Mouse (Mus musculus): ENCODE data around the gene Qtrt1. TPM values are rescaled to one million over a fixed set of nuclear protein-coding genes. Genes with fewer than 3 reads are reported as not detected.

The Qtrt1 gene
- polyA plus RNA-seq, 1 experiment from 2014 or later: 57.0 TPM

GRCm38 (mm10) chr9:21395692-21396091, 15.9 kb upstream of the Qtrt1 start:
- Histone ChIP-seq H3K9ac (no peak overlapping the region), H3K4me2 (replicated peaks) (no peak overlapping the region), H3K27me3 (replicated peaks) (no peaks in the 10 kb centered on the region), H3K27ac (no peak overlapping the region), H3K9me3 (no peaks in the 10 kb centered on the region), H3K4me1 (replicated peaks) (no peaks in the 10 kb centered on the region), H3K4me3 (replicated peaks) (no peak overlapping the region), H3K36me3 (peaks cover 90% of the 10 kb centered on the region)
- no peak; the same call in 1 of the 2 replicates for ATAC-seq
- 89% methylated on average over 3 of the region's 3 CpGs for WGBS

GRCm38 (mm10) chr9:21397170-21397569, 14.5 kb upstream of the Qtrt1 start:
- Histone ChIP-seq H3K4me2 (replicated peaks) (no peak overlapping the region), H3K36me3 (peaks cover 90% of the 10 kb centered on the region), H3K27me3 (replicated peaks) (no peaks in the 10 kb centered on the region), H3K4me1 (replicated peaks) (no peaks in the 10 kb centered on the region), H3K9me3 (no peaks in the 10 kb centered on the region), H3K9ac (no peak overlapping the region), H3K27ac (no peak overlapping the region), H3K4me3 (replicated peaks) (no peak overlapping the region)
- WGBS: 96% methylated on average over 3 of the region's 3 CpGs
- ATAC-seq: no peak

- no peak for ATAC-seq
These were observed 10.6 kb upstream of the Qtrt1 start for GRCm38 (mm10) chr9:21401042-21401441.

DNA sequence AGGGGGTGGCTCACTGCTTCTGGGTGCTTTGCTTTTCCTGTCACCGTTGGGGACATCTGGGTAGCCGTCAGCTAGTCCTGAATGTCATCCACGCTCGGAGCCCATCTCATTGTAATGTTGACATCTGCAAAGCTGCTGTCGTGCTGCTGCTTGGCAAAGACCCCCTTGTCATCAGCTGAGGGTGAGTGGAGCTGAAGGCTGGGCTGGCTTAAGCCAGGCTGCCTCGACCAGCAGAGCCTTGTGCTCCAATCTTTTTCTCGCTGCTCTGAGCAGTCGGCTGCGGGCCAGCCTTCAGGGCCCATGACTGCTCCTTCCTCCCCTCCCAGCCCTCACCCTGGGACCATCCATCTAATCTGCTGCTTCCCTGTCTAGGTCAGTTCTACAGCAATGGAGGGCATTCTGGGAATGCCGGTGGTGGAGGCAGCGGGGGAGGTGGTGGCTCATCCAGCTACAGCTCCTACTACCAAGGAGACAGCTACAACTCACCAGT, 8.8 kb upstream of the Qtrt1 start:
- Histone ChIP-seq H3K27me3 (replicated peaks) (no peaks in the 10 kb centered on the region), H3K36me3 (peaks cover 82% of the 10 kb centered on the region), H3K4me1 (replicated peaks) (no peaks in the 10 kb centered on the region), H3K4me3 (replicated peaks) (no peak overlapping the region), H3K4me2 (replicated peaks) (no peak overlapping the region), H3K9me3 (no peaks in the 10 kb centered on the region), H3K27ac (no peak overlapping the region), H3K9ac (no peak overlapping the region)
- ATAC-seq: no peak
- 84% methylated on average over 11 of the region's 11 CpGs for WGBS

More at GRCm38 (mm10) chr9:21401042-21401441, 10.6 kb upstream of the Qtrt1 start:
- Histone ChIP-seq H3K4me1 (replicated peaks) (no peaks in the 10 kb centered on the region), H3K36me3 (peaks cover 89% of the 10 kb centered on the region), H3K27me3 (replicated peaks) (no peaks in the 10 kb centered on the region), H3K4me3 (replicated peaks) (no peak overlapping the region), H3K9ac (no peak overlapping the region; the same call in 1 of the 2 replicates), H3K27ac (no peak overlapping the region), H3K4me2 (replicated peaks) (no peak overlapping the region), H3K9me3 (no peaks in the 10 kb centered on the region)
- 94% methylated on average over 9 of the region's 9 CpGs for WGBS

DNA sequence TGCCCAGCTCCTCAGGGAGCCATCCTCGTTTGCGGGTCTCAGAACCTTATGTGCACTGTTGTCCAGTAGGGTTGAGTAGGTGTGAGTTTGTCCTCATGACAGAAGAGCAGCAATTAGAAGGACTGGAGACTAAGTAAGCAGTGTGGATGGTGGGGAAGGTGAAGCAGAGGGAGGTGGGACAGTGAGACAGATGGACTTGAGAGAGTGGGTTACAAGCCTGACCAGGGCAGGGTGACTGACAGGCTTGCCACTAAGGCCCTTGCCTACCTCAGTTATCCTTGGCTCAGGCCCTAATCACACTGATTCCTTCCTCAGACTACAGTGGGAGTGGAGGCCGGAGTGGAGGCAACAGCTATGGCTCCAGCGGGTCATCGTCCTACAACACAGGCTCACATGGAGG, 7.9 kb upstream of the Qtrt1 start:
- no peak overlapping the region for H3K4me2 ChIP-seq (replicated peaks)
- H3K9me3 ChIP-seq: no peaks in the 10 kb centered on the region
- no peak overlapping the region for H3K4me3 ChIP-seq (replicated peaks)
- no peaks in the 10 kb centered on the region for H3K4me1 ChIP-seq (replicated peaks)
- no peak overlapping the region for H3K9ac ChIP-seq
- 97% methylated on average over 5 of the region's 5 CpGs for WGBS
- H3K27ac ChIP-seq: no peak overlapping the region
- H3K27me3 ChIP-seq (replicated peaks): no peaks in the 10 kb centered on the region
- ATAC-seq: no peak
- H3K36me3 ChIP-seq: peaks cover 74% of the 10 kb centered on the region

DNA sequence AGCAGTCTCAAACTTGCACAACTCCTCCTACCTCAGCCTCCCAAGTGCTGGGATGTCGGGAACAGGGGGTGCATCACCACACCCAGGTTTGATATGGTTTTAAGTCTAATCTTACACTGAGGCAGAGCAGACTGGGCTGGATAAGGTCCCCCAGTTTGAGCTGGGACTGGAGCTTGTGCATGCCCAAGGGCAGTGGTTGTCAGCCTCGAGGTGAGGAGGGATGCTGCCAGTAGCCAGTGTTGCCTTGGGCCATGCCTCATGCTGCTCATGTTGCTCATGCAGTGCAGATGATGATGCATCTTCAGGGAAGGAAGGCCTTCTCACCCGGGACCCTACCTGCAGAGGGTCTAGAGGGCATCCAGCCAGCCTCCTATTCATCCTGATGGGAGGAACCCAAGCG, 6.1 kb upstream of the Qtrt1 start:
- Histone ChIP-seq H3K9ac (no peak overlapping the region), H3K4me1 (replicated peaks) (no peaks in the 10 kb centered on the region), H3K36me3 (peaks cover 57% of the 10 kb centered on the region), H3K9me3 (no peaks in the 10 kb centered on the region), H3K4me2 (replicated peaks) (no peak overlapping the region), H3K27me3 (replicated peaks) (no peaks in the 10 kb centered on the region), H3K4me3 (replicated peaks) (no peak overlapping the region), H3K27ac (no peak overlapping the region)
- 60% methylated on average over 4 of the region's 4 CpGs for WGBS
- ATAC-seq: no peak

DNA sequence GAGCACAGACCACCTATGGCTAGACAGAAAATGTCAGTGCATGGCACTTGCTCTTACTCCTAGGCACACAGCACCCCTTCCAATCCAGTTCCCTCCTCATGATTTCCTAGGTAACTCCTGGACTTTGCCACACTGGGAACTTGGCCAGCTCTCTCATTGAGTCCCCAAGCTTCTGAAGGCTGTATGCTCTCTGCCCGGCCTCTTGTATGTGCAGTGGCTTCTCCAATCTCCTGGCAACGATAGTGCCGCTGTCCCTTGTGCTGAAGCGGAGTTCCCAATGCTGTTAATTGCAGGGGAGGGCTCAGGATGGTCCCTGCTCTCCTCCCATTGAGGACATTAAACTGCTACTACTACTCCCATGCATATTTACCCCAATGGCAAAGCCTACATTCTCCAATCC, 3.7 kb upstream of the Qtrt1 start:
- no peaks in the 10 kb centered on the region for H3K9me3 ChIP-seq
- peaks cover 10% of the 10 kb centered on the region for H3K4me1 ChIP-seq (replicated peaks)
- H3K27ac ChIP-seq: no peak overlapping the region
- 10% methylated on average over 4 of the region's 4 CpGs for WGBS
- no peak for ATAC-seq
- no peak overlapping the region for H3K4me3 ChIP-seq (replicated peaks)
- peaks cover 35% of the 10 kb centered on the region for H3K36me3 ChIP-seq
- H3K4me2 ChIP-seq (replicated peaks): no peak overlapping the region
- H3K9ac ChIP-seq: no peak overlapping the region
- H3K27me3 ChIP-seq (replicated peaks): no peaks in the 10 kb centered on the region

GRCm38 (mm10) chr9:21408624-21409023, 3.0 kb upstream of the Qtrt1 start:
- H3K4me2 ChIP-seq (replicated peaks): no peak overlapping the region
- no peak overlapping the region for H3K9ac ChIP-seq
- ATAC-seq: no peak
- H3K4me3 ChIP-seq (replicated peaks): no peak overlapping the region
- H3K27ac ChIP-seq: no peak overlapping the region
- 65% methylated on average over 7 of the region's 7 CpGs for WGBS
- peaks cover 29% of the 10 kb centered on the region for H3K36me3 ChIP-seq
- H3K9me3 ChIP-seq: no peaks in the 10 kb centered on the region
- H3K27me3 ChIP-seq (replicated peaks): no peaks in the 10 kb centered on the region
- H3K4me1 ChIP-seq (replicated peaks): peaks cover 10% of the 10 kb centered on the region

GRCm38 (mm10) chr9:21409592-21410317, 1.9 kb upstream of the Qtrt1 start:
- WGBS: 35% methylated on average over 9 of the region's 9 CpGs
- Histone ChIP-seq H3K4me1 (replicated peaks) (peaks cover 15% of the 10 kb centered on the region), H3K9ac (no peak overlapping the region), H3K4me3 (replicated peaks) (no peak overlapping the region), H3K9me3 (no peaks in the 10 kb centered on the region), H3K36me3 (peaks cover 18% of the 10 kb centered on the region), H3K4me2 (replicated peaks) (no peak overlapping the region), H3K27me3 (replicated peaks) (no peaks in the 10 kb centered on the region), H3K27ac (no peak overlapping the region)
- 0 out of 2 replicates have a peak, but pooled peaks have one; percentile 8 for ATAC-seq

DNA sequence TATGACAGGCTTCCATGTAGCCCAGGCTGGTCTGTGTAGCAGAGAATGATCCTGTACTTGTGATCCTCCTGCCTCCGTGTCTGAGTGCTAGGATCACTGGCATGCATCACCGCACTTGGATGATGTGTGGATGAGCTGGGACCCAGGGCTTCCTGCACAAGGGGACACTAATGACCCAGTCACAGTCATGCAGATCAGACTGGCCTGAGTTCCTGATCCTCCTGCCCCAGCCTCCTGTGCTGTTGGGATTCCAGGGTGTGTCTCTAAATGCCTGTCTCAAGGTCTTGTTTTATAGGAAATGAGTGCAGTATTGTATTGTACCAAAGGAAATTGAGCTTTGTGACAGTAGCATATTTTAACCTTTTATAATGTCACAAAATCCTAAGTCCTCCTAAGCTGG, 6.2 kb downstream of the Qtrt1 start:
- Histone ChIP-seq H3K4me1 (replicated peaks) (peaks cover 5% of the 10 kb centered on the region; the same call in 1 of the 2 replicates), H3K9ac (no peak overlapping the region), H3K9me3 (no peaks in the 10 kb centered on the region), H3K36me3 (peaks cover 38% of the 10 kb centered on the region), H3K4me3 (replicated peaks) (no peak overlapping the region), H3K27ac (no peak overlapping the region), H3K4me2 (replicated peaks) (no peak overlapping the region), H3K27me3 (replicated peaks) (no peaks in the 10 kb centered on the region)
- 96% methylated on average over 2 of the region's 2 CpGs for WGBS
- ATAC-seq: no peak

GRCm38 (mm10) chr9:21419646-21420045, 8.0 kb downstream of the Qtrt1 start:
- Histone ChIP-seq H3K36me3 (peaks cover 38% of the 10 kb centered on the region), H3K4me2 (replicated peaks) (no peak overlapping the region), H3K4me3 (replicated peaks) (no peak overlapping the region), H3K27me3 (replicated peaks) (no peaks in the 10 kb centered on the region), H3K4me1 (replicated peaks) (no peaks in the 10 kb centered on the region; the same call in 1 of the 2 replicates), H3K9ac (no peak overlapping the region), H3K9me3 (no peaks in the 10 kb centered on the region), H3K27ac (no peak overlapping the region)
- no peak for ATAC-seq
- 86% methylated on average over 2 of the region's 2 CpGs for WGBS

DNA sequence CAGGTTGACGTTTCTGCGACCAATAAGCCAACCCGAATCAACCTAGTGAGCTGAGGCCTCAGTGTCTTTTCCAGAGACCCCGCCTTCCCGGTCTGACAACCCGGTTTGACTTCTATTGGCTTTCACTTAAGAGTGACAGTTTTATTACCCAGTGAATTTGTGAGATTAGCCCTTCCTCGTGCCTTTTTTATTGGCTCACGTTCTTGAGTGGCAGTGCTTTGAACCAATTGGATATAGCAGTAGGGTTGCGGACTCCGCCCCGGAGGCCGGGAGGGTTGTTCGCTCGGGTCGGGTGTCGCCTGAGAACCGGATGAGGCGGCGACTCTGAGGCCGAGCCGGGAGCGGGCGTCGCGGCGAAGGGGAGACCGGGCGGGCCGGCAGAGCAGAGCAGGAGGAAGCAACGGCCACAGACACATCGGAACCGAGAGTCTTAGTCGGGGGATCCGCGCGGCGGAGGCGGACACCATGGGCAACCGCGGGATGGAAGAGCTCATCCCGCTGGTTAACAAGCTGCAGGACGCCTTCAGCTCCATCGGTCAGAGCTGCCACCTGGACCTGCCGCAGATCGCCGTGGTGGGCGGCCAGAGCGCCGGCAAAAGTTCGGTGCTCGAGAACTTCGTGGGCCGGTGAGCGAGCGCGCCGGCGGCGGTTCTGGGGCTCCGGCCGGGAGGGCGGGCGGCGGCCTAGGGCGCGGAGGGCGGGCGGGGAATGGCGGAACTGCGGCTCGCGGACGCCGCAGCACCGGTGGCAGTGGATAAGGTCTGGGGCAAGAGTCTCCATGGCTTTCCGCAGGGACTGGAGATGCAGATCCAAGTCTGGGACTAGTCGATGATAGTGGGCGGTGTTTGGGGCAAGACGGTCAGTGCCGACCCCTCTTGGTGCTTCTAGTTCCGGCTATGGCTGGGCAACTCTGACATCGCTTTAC, 13.3 kb downstream of the Qtrt1 start, which contains the start of gene Dnm2:
Dnm2 (plus strand) TSS at position 278 of the 925 bp plus-strand sequence.
- Histone ChIP-seq H3K27ac (peak within 1 kb of the TSS; percentile 87), H3K4me2 (replicated peaks) (peak within 1 kb of the TSS; percentile 83), H3K4me1 (replicated peaks) (peaks cover 10% of the 10 kb centered on the region), H3K9me3 (no peaks in the 10 kb centered on the region), H3K4me3 (replicated peaks) (peak within 1 kb of the TSS; percentile 91), H3K27me3 (replicated peaks) (no peaks in the 10 kb centered on the region), H3K36me3 (peaks cover 13% of the 10 kb centered on the region; the same call in 1 of the 2 replicates), H3K9ac (peak within 1 kb of the TSS; percentile 81)
- peak; percentile 98 for ATAC-seq
- WGBS: under 1% methylated on average over 82 of the region's 82 CpGs
